Mouse (Mus musculus) embryonic facial prominence, embryonic 11.5 days (tissue): ENCODE data around the gene Cfap54. TPM values are rescaled to one million over a fixed set of nuclear protein-coding genes. Genes with fewer than 3 reads are reported as not detected.
A peak's percentile ranks its signal among the peaks of the same experiment; 100 is the strongest.

Experiments
- ATAC-seq: fragments of 200-750 bp; cut with Nextera tagmentation; replicated peaks from 2 replicates; pipeline ENCODE4 v1.8.0; 2017; ENCODE audit warnings: low read depth; ENCODE audit not compliant: insufficient number of reproducible peaks, low FRiP score, low TSS enrichment
- DNase-seq: peaks from one replicate; pipeline ENCODE4 v3.0.0-alpha.2; 2015; ENCODE audit warnings: low spot score
- H3K27ac ChIP-seq: fragments of 300-500 bp; sonication (generic); replicated peaks from 2 replicates; pipeline ENCODE4 v1.5.1; 2014; ENCODE audit warnings: mild to moderate bottlenecking, low read depth, low read length, control low read depth
- H3K27me3 ChIP-seq: fragments of 300-500 bp; sonication (generic); 2 replicates; pipeline ENCODE4 v1.6.1; 2014; ENCODE audit warnings: mild to moderate bottlenecking, low read length, moderate library complexity, mixed read lengths; ENCODE audit not compliant: control insufficient read depth, insufficient read depth
- H3K36me3 ChIP-seq: fragments of 300-500 bp; sonication (generic); replicated peaks from 2 replicates; pipeline ENCODE4 v1.6.1; 2014; ENCODE audit warnings: low read depth, mild to moderate bottlenecking, low read length, moderate library complexity, mixed read lengths; ENCODE audit not compliant: control insufficient read depth, insufficient read depth
- H3K4me1 ChIP-seq: fragments of 300-500 bp; sonication (generic); 2 replicates; pipeline ENCODE4 v1.6.1; 2014; ENCODE audit warnings: low read length, mixed read lengths; ENCODE audit not compliant: control insufficient read depth, insufficient read depth
- H3K4me2 ChIP-seq: fragments of 300-500 bp; sonication (generic); 2 replicates; pipeline ENCODE4 v1.6.1; 2014; ENCODE audit warnings: low read depth, mild to moderate bottlenecking, control low read depth, low read length, moderate library complexity
- H3K4me3 ChIP-seq: fragments of 300-500 bp; sonication (generic); 2 replicates; pipeline ENCODE4 v1.5.1; 2014; ENCODE audit warnings: low read depth, low read length, control low read depth
- H3K9ac ChIP-seq: fragments of 300-500 bp; sonication (generic); replicated peaks from 2 replicates; pipeline ENCODE4 v1.6.1; 2014; ENCODE audit warnings: mild to moderate bottlenecking, control low read depth, low read length
- H3K9me3 ChIP-seq: fragments of 300-500 bp; sonication (generic); replicated peaks from 2 replicates; pipeline ENCODE4 v1.6.1; 2016; ENCODE audit warnings: mild to moderate bottlenecking, low read length, inconsistent platforms, mixed read lengths; ENCODE audit not compliant: control insufficient read depth
- WGBS: fragments of 180-500 bp; shearing (Covaris S2); extraction: QIAGEN DNeasy Blood & Tissue Kit; methylation state at CpG from one replicate; pipeline ENCODE4 v1.1.7; 2014; 5-methylcytosine and 5-hydroxymethylcytosine counted together
- polyA plus RNA-seq: library from polyadenylated mRNA; unstranded; fragments of >200 nt; fragmentation: Nextera tagmentation; extraction: Ambion mirVana; gene quantifications from 2 replicates; pipeline ENCODE4 v1.2.1, GENCODE M21; 2014

Cfap54 gene
- polyA plus RNA-seq = 0.75 TPM in 1 of 2 replicates, not detected in the other

DNA sequence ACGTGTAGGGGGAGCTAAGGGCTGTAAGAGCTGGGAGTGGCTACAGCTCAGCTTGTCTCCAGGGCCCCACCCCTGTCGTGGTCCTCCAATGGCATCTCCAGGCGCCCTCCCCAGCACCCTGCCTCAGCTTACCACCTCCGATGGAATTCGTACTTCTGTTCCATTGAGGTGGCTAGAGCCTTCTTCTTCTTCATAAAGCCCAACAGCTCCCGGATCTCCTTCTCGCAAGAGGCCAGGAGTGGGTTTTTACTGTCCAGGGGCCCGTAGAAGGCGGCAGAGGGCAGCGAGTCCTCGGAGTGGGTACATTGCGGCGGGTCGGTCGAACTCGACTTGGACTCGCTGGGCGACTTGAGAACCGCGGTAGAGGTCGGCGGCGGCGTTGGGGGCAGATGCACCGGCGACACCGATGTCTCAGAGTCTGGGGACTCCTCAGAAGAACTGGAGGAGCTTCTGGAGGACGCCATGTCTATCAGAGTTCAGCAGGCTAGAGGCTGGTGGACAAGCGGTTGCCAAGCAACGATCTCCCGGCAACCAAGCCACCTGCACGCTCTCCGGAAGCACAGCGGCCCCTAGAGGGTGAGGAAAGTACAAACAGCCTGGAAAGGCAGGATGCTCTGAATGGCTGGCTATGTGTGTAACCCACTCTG is at the start of gene Cfap54:
Gene Cfap54 (minus strand): TSS at position 486 of the 647 bp plus-strand sequence.
- Histone ChIP-seq H3K9me3 (no peaks in the 10 kb centered on the region), H3K4me2 (peak within 1 kb of the TSS; percentile 57), H3K4me1 (no peaks in the 10 kb centered on the region), H3K27ac (no peak within 1 kb of the TSS), H3K9ac (peak within 1 kb of the TSS; percentile 18; the same call in 1 of the 2 replicates), H3K27me3 (no peaks in the 10 kb centered on the region), H3K36me3 (no peaks in the 10 kb centered on the region), H3K4me3 (peak within 1 kb of the TSS; percentile 43)
- peak; percentile 96 for DNase-seq
- ATAC-seq = 0 out of 2 replicates have a peak, but pooled peaks have one; percentile 61
- under 1% methylated on average over 34 of the region's 34 CpGs for WGBS

DNA sequence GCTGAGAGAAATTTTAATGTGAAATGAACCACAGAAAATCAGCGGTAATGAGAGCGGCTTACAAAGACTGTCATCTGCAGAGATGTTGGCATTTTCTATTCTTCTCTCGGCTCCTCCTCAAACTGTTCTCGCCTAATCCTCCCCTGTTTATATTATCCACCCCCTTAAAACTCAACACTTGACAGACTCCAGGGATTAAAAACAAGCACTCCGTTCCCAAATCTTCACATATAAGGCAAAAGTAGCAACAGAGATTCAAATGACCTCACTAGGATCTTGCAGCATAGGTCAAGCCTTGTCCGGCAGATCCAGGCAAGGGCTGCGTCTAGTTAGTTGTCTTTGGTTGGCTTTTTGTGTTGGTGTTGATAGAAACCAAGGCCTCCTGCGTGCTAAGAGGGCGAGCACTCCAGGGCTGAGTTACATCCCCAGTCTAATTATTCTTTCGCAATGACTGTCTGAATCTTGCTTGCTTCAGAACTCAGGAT is 49.1 kb upstream of the Cfap54 start:
- Histone ChIP-seq H3K27me3 (no peaks in the 10 kb centered on the region), H3K4me1 (no peaks in the 10 kb centered on the region), H3K9me3 (no peaks in the 10 kb centered on the region), H3K9ac (no peak overlapping the region), H3K4me2 (no peak overlapping the region), H3K27ac (no peak overlapping the region), H3K4me3 (no peak overlapping the region), H3K36me3 (no peaks in the 10 kb centered on the region)
- WGBS = 74% methylated on average over 10 of the region's 10 CpGs
- DNase-seq (no peak), ATAC-seq (no peak)

DNA sequence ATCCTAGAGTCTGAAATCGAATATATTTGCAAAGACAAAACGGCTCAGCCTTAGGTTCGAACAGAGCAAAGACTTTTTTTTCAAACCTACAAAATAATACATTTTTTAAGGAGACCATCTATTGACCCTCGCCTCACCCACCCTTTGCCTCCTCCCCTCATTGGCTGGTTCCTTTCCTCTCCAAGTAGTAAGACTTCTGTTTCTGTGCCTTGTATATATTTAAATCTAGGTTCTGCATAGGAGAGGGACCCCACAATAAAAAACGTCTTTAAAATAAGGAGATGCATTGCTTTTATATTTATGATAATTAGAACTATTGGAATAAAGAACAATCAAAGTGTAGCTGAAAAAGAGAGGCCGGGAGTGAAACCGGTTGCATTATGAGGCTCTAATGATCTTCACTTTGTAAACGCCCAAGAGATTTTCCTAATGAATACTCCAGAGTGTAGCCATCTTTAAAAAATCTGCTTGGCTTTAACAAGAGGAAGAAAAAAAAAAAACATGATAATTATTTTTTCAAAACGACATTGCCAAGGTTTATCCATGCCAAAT is 48.6 kb upstream of the Cfap54 start:
- no peak for ATAC-seq
- 76% methylated on average over 9 of the region's 9 CpGs for WGBS

DNA sequence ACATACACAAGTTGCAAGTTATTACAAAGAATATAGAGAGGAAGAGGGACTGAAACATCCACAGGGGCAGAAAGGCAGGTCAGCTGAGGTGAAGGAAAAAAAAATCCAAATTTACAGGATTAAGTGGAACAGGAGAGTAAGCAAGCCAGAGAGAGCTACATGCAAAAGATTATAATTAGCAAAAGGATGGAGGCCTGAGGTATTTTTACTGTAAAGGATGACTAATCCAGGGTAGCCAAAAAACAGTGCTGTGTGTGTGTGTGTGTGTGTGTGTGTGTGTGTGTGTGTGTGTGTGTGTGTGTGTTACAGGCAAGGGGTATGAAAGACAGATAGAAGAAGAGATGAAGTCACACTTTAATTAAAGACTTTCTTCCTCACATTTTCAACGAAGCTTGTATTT is 47.9 kb upstream of the Cfap54 start:
- no peak for DNase-seq
- Histone ChIP-seq H3K9ac (no peak overlapping the region), H3K9me3 (no peaks in the 10 kb centered on the region), H3K4me1 (no peaks in the 10 kb centered on the region), H3K4me2 (no peak overlapping the region), H3K36me3 (no peaks in the 10 kb centered on the region), H3K4me3 (no peak overlapping the region), H3K27me3 (no peaks in the 10 kb centered on the region), H3K27ac (no peak overlapping the region)
- WGBS = 81% methylated on average over 1 of the region's 1 CpGs
- ATAC-seq = no peak

More for the DNA sequence above, 48.6 kb upstream of the Cfap54 start:
- Histone ChIP-seq H3K4me3 (no peak overlapping the region), H3K9me3 (no peaks in the 10 kb centered on the region), H3K9ac (no peak overlapping the region), H3K36me3 (no peaks in the 10 kb centered on the region), H3K27ac (no peak overlapping the region), H3K4me1 (no peaks in the 10 kb centered on the region), H3K4me2 (no peak overlapping the region), H3K27me3 (no peaks in the 10 kb centered on the region)
- DNase-seq = no peak

DNA sequence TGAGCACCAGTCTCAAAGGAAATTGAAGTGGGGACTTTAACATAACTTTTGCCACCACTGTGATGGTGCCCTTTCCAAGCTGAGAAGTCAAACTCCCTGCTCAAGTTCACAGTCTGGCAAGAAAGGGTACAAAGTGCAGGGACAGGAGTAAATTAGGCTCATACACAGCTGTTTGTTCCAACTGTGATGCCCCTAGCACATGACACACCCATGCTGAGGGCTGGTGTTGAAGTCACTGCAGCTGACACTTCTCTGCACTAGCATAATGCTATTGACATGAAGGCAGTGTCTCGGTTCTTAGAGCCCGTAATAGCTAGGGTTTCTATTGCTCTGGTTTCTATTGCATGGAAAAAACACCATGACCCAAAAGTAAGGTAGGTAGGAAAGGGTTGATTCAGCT is 47.1 kb upstream of the Cfap54 start:
- no peaks in the 10 kb centered on the region for H3K9me3 ChIP-seq
- no peak overlapping the region for H3K4me3 ChIP-seq
- WGBS = 86% methylated on average over 2 of the region's 2 CpGs
- no peak for DNase-seq
- H3K9ac ChIP-seq = no peak overlapping the region
- no peak overlapping the region for H3K27ac ChIP-seq
- no peak overlapping the region for H3K4me2 ChIP-seq
- H3K27me3 ChIP-seq = no peaks in the 10 kb centered on the region
- no peaks in the 10 kb centered on the region for H3K36me3 ChIP-seq
- ATAC-seq = no peak
- no peaks in the 10 kb centered on the region for H3K4me1 ChIP-seq

DNA sequence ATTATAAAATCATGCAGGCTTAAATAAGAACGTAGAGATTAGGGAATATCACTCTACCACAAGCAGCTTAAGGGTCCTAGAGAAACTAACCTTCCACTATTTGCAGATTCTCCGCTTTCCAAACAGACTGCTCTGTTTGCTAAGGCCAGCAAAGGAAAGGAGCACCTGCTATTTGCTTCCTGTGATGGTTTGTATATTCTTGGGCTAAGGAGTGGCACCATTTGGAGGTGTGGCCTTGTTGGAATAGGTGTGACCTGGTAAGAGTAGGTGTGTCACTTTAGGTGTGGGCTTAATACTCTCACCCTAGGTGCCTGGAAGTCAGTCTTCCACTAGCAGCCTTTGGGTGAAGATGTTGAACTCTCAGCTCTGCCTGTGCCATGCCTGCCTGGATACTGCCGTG is 44.6 kb upstream of the Cfap54 start:
- H3K4me1 ChIP-seq = no peaks in the 10 kb centered on the region
- no peak overlapping the region for H3K4me2 ChIP-seq
- no peak for ATAC-seq
- no peak overlapping the region for H3K9ac ChIP-seq
- 82% methylated on average over 3 of the region's 3 CpGs for whole genome bisulfite sequencing
- no peaks in the 10 kb centered on the region for H3K36me3 ChIP-seq
- H3K27ac ChIP-seq = no peak overlapping the region
- no peaks in the 10 kb centered on the region for H3K9me3 ChIP-seq
- DNase-seq = no peak
- no peak overlapping the region for H3K4me3 ChIP-seq
- no peaks in the 10 kb centered on the region for H3K27me3 ChIP-seq

DNA sequence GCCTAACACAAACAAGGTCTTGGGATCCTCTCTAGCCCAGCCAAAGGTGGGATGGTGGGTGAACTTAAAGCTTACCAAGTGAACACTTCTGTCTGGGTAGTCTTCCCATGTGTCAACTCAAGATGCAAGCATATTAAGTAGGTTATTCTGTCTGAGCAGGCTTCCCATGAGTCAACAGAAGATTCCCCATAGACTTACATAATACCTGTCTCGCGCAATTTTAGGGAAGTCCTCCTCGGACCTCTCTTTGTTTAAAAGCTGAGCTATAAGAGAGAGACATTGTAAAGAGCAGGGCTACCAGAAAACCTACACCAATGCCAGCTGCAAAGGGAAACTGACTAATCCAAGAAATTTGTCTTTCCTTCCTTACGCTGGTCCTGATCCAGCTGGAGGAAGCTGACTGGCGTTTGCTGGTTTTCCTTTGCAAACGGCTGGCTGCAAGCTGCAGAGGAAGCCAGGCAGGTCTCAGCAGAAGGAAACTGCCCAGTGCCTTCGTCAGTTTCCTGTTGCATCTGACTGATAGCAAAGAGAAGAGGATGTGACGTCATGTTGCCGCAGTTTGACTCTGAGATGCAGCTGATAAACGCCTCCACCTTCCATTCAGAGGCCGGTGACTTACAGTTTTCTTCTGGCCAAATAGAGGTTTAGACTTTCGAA is 42.7 kb upstream of the Cfap54 start:
- ATAC-seq (no peak), DNase-seq (peak; percentile 42)
- H3K36me3 ChIP-seq = no peaks in the 10 kb centered on the region
- no peak overlapping the region for H3K4me2 ChIP-seq
- no peaks in the 10 kb centered on the region for H3K9me3 ChIP-seq
- H3K4me1 ChIP-seq = no peaks in the 10 kb centered on the region
- no peak overlapping the region for H3K9ac ChIP-seq
- H3K27ac ChIP-seq = no peak overlapping the region
- H3K27me3 ChIP-seq = no peaks in the 10 kb centered on the region
- no peak overlapping the region for H3K4me3 ChIP-seq
- WGBS = 65% methylated on average over 12 of the region's 12 CpGs

DNA sequence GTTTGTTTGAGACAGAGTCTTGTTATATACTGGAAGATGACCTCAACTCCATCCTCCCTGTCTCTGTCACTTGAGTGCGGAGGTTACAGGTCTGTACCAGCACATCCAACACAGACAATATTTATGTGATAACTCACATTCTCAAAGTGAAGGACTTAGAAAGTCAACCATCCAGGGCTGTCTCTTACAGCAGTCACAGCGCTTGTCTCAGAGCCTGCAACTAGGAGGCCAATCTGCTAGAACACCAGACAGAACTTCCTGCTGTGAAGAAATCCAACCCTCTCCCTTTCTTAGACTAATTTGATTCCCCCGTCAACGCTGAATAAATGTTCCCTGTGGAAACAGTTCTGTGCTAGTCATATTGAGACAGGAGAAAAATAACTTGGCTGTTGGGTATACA is 41.9 kb upstream of the Cfap54 start:
- 79% methylated on average over 4 of the region's 4 CpGs for WGBS
- H3K27ac ChIP-seq = no peak overlapping the region

More for the DNA sequence above, 41.9 kb upstream of the Cfap54 start:
- Histone ChIP-seq H3K27me3 (no peaks in the 10 kb centered on the region), H3K9me3 (no peaks in the 10 kb centered on the region), H3K4me2 (no peak overlapping the region), H3K4me1 (no peaks in the 10 kb centered on the region), H3K4me3 (no peak overlapping the region), H3K9ac (no peak overlapping the region), H3K36me3 (no peaks in the 10 kb centered on the region)
- DNase-seq = no peak
- ATAC-seq = no peak
